Comparison of ENCODE assay signal across 7 mouse cellular contexts in genomic region chr8:73007489-73007888, GRCm38 (mm10).
DNase-seq lines count a peak whose midpoint lies in the region; ATAC-seq and TF ChIP-seq lines count a peak whose summit lies in the region.

No protein-coding gene starts in this region.

- H3K4me3 ChIP-seq in liver, adult 2 months (ENCODE audit: insufficient read depth, low read depth, low read length) = no peak overlapping the region
- no peak overlapping the region for H3K4me3 ChIP-seq in liver, embryonic 11.5 days (ENCODE audit: low read depth, low read length)
- no peak overlapping the region for H3K4me3 ChIP-seq in forebrain, embryonic 14.5 days (ENCODE audit: low read depth, low read length)

- H3K9me3 ChIP-seq in liver, embryonic 11.5 days (ENCODE audit: control insufficient read depth, low read length) = no peaks in the 10 kb centered on the region
- no peaks in the 10 kb centered on the region for H3K9me3 ChIP-seq in forebrain, embryonic 14.5 days (replicated peaks; ENCODE audit: control insufficient read depth, low read length)

- no peak overlapping the region for H3K9ac ChIP-seq in liver, adult 2 months (ENCODE audit: low read depth, low read length)
- no peak overlapping the region for H3K9ac ChIP-seq in liver, embryonic 11.5 days (ENCODE audit: low read depth, low read length)
- H3K9ac ChIP-seq in forebrain, embryonic 14.5 days (ENCODE audit: low read length) = no peak overlapping the region

- no peaks in the 10 kb centered on the region for H3K27me3 ChIP-seq in liver, adult 2 months (ENCODE audit: control insufficient read depth, insufficient read depth, low read length)
- no peaks in the 10 kb centered on the region for H3K27me3 ChIP-seq in liver, embryonic 11.5 days (replicated peaks; ENCODE audit: control insufficient read depth, insufficient read depth, low read length)
- no peaks in the 10 kb centered on the region for H3K27me3 ChIP-seq in forebrain, embryonic 14.5 days (replicated peaks; ENCODE audit: control insufficient read depth, insufficient read depth, low read length)

- no peaks in the 10 kb centered on the region for H3K36me3 ChIP-seq in liver, adult 2 months (ENCODE audit: control insufficient read depth, insufficient read depth, low read length)
- no peaks in the 10 kb centered on the region for H3K36me3 ChIP-seq in liver, embryonic 11.5 days (ENCODE audit: control insufficient read depth, insufficient read depth, low read length)
- no peaks in the 10 kb centered on the region for H3K36me3 ChIP-seq in forebrain, embryonic 14.5 days (ENCODE audit: control insufficient read depth, insufficient read depth, low read length)

- 53% methylated on average over 2 of the region's 2 CpGs for WGBS in liver, adult 2 months
- WGBS in liver, embryonic 11.5 days = 57% methylated on average over 2 of the region's 2 CpGs
- WGBS in forebrain, embryonic 14.5 days = 63% methylated on average over 2 of the region's 2 CpGs

- no peaks in the 10 kb centered on the region for H3K79me2 ChIP-seq in liver, adult 2 months (ENCODE audit: control insufficient read depth, insufficient read depth, low read length)

- ATAC-seq in liver, embryonic 11.5 days (replicated peaks; ENCODE audit: low FRiP score) = no peak
- ATAC-seq in forebrain, embryonic 14.5 days = peak; percentile 51; the same call in 1 of the 2 replicates

- DNase-seq in liver, adult 2 months (ENCODE audit: extremely low read depth, low read depth, low spot score) = peak; percentile 42
- no peak for DNase-seq in liver, embryonic 11.5 days (ENCODE audit: low spot score)
- peak; percentile 12 to 39 for DNase-seq in adrenal gland, postnatal 36 days
- peak; percentile 46 for DNase-seq in forebrain, embryonic 14.5 days (ENCODE audit: low spot score)
- peak; percentile 49 for DNase-seq in kidney, postnatal 14 days
- peak; percentile 19 for DNase-seq in right cerebral cortex, postnatal 4 days
- DNase-seq in spleen, postnatal 4 days (ENCODE audit: low spot score in 2 of 2) = no peak

- no peaks in the 10 kb centered on the region for H3K4me1 ChIP-seq in liver, adult 2 months (ENCODE audit: control insufficient read depth, insufficient read depth, low read length)
- H3K4me1 ChIP-seq in liver, embryonic 11.5 days (replicated peaks; ENCODE audit: control insufficient read depth, insufficient read depth, low read length) = no peaks in the 10 kb centered on the region
- H3K4me1 ChIP-seq in forebrain, embryonic 14.5 days (ENCODE audit: control insufficient read depth, insufficient read depth, low read length) = no peaks in the 10 kb centered on the region

- TF ChIP-seq POLR2A in liver, adult 2 months (IDR thresholded peaks at IDR 0.05; ENCODE audit: extremely low read depth, insufficient read depth, low read length) = no peak

- no peak overlapping the region for H3K4me2 ChIP-seq in liver, embryonic 11.5 days
- no peak overlapping the region for H3K4me2 ChIP-seq in forebrain, embryonic 14.5 days (ENCODE audit: low read length)

- H3K27ac ChIP-seq in liver, adult 2 months (replicated peaks; ENCODE audit: insufficient read depth, low read depth, low read length) = no peak overlapping the region
- no peak overlapping the region for H3K27ac ChIP-seq in liver, embryonic 11.5 days (ENCODE audit: low read depth, low read length)
- H3K27ac ChIP-seq in forebrain, embryonic 14.5 days (ENCODE audit: low read depth, low read length) = no peak overlapping the region

- peak; percentile 31; the same call in 1 of the 2 replicates for TF ChIP-seq CTCF in liver, adult 2 months (IDR thresholded peaks at IDR 0.05; ENCODE audit: low read depth, low read length)

Comparison
In these comparisons a context has a peak if more than half of its experiments do, and no peak if none do; other contexts are left out.
1. DNase-seq: peak in liver, adult 2 months (single experiment), adrenal gland, postnatal 36 days (2 of 2), forebrain, embryonic 14.5 days (single experiment), kidney, postnatal 14 days (single experiment) and right cerebral cortex, postnatal 4 days (single experiment); none in liver, embryonic 11.5 days (single experiment) and spleen, postnatal 4 days (0 of 2).